Mouse (Mus musculus): ENCODE data around the gene Sorcs3.
A peak's percentile ranks its signal among the peaks of the same experiment; 100 is the strongest.

Gene Sorcs3

GRCm38 (mm10) chr19:48727048-48727447, 521.2 kb downstream of the Sorcs3 start:
- DNase-seq = no peak

DNA sequence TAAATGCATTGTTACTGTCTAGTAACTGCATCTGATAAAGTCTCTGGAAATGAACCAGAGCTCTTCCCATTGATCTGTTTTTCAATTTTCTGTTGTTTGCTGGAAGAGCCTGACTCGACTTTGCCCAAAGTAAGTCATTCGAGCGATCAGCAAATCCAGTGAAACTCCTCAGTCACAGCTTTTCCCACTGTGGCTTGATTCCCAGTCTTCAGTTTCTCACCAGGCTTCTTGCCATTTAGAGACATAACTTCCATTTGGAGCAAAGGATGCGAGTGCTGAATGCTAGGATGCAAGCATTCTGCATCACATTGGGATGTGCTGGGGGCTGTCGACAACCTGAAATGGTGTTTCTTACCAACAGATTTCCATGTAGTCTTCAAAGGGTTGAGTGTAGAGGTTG, 521.8 kb downstream of the Sorcs3 start:
- DNase-seq = no peak

DNA sequence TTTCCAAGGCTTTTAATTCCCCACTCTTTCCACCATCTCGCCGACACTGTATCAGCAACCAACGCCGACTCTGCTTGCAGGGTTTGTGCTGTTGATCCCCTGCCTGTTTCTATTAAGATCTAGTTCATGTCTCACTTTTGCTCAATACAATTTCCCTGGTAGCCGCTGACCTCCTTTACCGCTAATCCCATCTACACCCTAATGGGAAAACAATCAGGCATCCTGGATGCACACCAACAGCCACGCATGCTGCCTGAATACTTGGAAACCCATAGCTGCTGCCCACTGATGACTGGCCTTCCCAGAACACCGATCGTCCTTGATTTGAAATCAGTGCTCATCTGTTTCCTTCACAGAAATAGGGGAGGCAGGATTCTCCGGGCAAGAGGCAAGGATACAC, 525.9 kb downstream of the Sorcs3 start:
- no peak for DNase-seq

GRCm38 (mm10) chr19:48734370-48734769, 528.5 kb downstream of the Sorcs3 start:
- DNase-seq = no peak

GRCm38 (mm10) chr19:48737554-48737953, 531.7 kb downstream of the Sorcs3 start:
- no peak for DNase-seq

DNA sequence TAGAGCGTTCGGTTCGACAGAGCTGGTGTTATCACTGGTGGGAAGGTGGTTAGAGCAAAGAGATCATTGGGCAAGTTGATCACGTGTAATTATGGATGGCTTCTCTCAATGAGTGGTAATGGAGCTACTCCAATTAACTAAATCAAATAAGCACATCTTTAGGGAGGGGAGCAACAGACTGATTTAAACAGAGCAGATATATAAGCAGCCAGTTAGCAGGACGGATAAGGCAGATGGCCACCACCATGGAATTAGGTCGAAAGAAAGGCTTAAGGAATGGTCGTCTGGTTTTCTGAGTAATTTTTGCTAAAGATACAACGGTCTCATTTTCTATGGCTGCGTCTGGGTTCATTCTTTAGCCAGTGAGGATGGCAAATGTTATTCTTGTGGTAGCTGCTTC, 549.3 kb downstream of the Sorcs3 start:
- DNase-seq = no peak

- DNase-seq = peak; percentile 4 to 24
Observed at GRCm38 (mm10) chr19:48756831-48757230, 551.0 kb downstream of the Sorcs3 start.

DNA sequence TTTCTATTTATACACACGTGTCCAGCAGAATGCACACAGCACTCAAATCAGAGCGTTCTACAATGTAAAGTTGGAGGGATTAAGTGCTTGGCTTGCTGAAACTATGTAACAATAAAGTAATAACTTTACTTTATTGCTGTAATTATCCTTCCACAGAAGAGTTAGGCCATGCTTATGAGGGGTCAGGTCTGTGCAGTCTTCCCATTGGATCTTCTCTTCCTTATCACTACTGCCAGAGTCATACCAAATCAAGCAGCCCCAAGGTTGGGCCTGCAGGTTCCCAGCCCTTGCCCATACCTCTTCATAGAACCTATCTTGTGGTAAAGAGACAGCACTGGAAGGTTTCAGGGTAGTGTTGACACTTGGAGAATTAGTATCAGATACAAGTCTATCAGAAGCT, 560.7 kb downstream of the Sorcs3 start:
- DNase-seq = no peak

DNA sequence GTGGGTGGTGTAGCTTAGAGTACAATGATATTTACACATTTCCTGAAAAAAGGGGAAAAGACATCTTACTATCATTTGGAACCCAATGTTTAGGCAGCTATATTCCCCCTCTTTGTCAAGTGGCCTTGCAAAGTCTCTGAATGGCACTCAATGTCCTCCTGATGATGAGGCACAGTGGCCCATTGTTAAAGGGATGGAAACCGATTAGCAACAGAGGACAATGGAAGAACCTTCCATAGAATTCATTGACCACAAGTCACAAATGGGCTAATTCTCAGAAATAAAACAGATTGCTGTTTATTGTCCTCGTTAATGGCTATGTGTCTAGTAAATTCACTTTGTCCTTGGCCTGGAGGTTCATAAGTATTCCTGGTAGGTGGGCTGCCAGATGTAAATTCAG, 565.7 kb downstream of the Sorcs3 start:
- no peak for DNase-seq

DNA sequence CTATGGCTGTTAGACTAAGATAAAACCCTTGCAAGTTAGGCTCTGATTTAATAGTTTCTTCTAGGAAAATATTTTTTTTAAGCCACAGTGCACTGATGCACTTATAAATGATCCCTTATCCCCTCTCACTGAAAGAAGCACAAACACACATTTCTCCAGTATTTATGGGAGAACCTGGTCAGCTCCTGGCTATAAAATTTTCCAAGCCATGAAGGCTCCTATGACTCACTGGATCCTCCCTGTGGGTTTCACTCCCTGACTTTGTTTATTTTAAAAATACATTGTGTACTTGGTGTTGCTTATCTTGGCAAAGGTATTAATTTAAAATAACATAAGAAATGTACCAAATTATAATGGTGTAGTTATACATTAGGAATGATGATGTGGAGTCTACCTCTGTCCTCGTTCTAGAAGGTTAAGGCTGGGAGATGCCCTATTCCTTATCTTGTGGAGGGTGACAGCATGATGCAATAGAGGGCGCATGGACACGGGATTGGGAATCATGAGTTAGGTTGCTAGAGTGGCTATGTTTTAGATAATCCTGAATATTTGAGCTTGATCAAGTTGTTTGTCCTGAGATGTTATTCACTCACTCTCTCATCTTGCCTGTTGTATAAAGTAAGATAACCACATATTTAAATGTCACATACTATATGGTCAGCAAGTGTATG, 573.4 kb downstream of the Sorcs3 start:
- DNase-seq = no peak

DNA sequence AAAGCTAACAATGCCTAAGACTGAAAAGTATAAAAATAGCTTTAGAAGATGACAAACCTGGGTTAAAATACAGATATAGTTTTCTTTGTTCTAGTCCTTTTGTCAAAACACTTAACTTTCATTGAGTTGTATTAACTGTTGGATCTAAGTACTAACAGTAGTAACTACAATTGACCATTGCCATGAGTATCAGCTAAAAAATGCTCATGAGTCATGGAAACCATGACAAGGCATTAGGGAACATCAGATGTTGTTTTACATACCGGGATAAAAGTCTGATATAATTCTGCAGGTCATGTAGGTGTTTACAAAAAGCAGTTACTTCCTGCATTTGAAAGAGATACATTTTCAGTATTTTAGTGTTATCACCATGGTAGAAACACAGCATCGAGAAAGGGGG, 575.0 kb downstream of the Sorcs3 start:
- no peak for DNase-seq

DNA sequence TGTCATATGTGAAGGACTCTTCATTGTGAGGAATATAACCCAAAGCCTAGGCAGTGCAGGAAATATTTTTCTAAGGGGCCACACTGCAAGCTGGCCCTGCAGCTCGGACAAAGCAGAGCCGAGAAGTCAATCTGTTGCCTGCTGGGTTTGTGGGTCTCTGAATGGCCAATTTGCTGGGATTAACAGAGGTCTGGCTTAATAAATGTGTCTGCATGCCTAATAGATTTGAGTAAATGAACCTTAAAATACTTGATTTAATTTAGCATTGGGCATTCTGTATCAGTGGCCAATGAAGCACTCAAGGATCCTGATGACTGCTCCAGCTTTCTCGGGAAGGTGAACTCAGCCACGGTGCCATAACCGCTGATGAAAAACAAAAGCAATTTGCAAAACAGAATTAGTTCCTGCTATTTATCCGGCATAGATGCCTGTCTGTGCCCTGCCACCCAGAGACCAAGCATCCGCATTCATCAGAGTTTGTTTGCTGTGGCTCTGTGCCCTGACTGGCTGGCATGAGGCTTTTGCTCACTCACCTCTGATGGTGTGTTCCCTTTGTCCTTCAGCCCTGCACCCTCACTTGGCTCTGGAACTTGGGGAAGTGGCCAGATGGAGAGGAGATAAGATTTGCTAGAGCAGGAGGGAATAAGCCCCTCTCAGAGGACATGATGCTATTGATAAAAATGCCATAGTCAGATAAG, 576.3 kb downstream of the Sorcs3 start:
- DNase-seq = peak; percentile 21 to 44

GRCm38 (mm10) chr19:48787269-48787668, 581.4 kb downstream of the Sorcs3 start:
- no peak for DNase-seq

GRCm38 (mm10) chr19:48804546-48804945, 598.7 kb downstream of the Sorcs3 start:
- no peak for DNase-seq

GRCm38 (mm10) chr19:48811541-48811940, 605.7 kb downstream of the Sorcs3 start:
- DNase-seq = no peak

- no peak for DNase-seq
Observed at GRCm38 (mm10) chr19:48813823-48814222, 608.0 kb downstream of the Sorcs3 start.

GRCm38 (mm10) chr19:48815064-48815463, 609.2 kb downstream of the Sorcs3 start:
- no peak for DNase-seq

DNA sequence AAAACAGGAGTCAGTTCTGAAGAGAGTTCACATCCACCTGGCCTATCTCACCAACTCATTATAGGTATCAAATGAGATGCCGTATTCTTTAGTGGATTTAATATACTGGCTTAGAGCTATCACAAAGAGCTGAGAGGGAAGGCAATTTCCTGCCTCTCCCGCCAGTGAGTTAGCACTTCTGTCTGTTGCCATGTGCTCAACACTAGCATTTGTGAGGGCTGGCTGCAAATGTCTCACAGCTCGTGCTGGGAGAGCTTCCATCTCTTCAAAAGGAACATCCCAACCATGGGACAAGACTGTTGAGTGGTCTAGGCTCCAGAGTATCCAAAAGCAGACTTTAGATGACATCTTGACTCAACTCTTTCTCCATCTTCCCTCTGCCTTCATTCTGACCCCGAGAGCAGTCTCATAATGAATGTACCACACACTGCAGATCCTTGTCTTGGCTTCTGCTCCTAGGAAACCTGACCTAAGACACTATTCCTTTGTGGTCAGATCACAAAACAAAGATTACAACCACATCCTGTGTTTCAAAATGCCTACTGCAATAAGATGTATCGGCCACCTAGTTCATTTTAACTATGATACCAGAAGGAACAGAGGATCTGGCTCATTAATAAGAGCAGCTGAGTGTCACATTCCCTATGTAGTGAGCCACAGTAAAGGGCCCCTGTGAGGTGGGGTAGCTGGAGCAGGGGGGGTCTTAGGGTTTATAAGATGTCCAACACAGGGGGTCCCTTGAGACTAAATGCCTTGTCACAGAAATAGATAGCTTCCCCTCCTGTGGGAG, 614.9 kb downstream of the Sorcs3 start:
- DNase-seq = peak in 1 of 2 experiments; percentile 20

- peak in 1 of 2 experiments; percentile 9 for DNase-seq
Observed at GRCm38 (mm10) chr19:48821283-48821715, 615.5 kb downstream of the Sorcs3 start.

- DNase-seq = no peak
Observed at GRCm38 (mm10) chr19:48834342-48834741, 628.5 kb downstream of the Sorcs3 start.

- peak; percentile 11 to 39 for DNase-seq
Observed at GRCm38 (mm10) chr19:48839418-48839817, 633.6 kb downstream of the Sorcs3 start.

GRCm38 (mm10) chr19:48847700-48848099, 641.9 kb downstream of the Sorcs3 start:
- DNase-seq = no peak

- DNase-seq = no peak
Observed at GRCm38 (mm10) chr19:48850466-48850865, 644.6 kb downstream of the Sorcs3 start.
